Mouse (Mus musculus): ENCODE data around the gene Ctcf.

Gene Ctcf

DNA sequence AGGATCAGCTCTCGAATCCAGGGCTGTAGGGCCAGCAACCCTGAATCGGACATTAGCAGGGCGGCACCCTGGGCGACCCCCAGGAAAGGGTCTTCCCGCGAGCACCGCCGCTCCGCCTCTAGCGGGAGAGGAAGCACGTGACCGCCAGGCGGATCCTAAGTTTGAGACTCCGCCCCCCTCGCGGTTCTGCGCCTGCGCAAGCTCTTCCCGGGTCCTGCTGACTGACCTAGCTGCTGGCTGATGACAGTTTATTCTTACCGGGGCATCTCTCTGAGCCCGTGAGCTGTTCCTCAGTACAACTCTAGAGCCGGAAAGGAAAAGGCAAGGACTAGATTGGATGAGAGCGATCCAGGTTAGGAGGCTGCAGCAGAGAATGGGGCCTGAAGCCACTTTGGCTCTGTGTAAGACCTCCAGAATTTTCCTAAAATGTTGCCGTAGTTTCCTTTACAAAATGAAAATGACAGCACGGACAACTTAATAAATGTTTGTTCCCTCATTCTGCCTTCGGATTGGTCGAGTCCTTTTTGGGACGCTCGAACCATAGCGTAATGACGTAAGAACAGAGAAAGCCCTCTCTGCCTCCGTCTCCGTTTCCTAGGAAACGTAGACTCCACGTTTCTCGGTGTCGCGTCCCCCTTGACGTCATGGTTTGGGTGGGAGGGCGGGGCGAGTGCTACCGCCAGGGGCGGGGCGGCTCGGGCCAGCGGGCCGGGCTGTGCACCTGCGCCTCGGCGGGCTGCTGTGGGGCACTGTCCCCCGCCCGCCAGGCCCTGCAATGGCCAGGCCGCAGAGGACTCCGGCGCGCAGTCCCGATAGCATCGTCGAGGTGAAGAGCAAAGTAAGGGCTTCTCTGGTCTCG lies 64.8 kb downstream of the Ctcf start, which contains the start of the genes Acd and Pard6a:
Gene Acd, minus strand, starts transcription at position 137 of the 859 bp plus-strand sequence.
Gene Pard6a, plus strand, starts transcription at position 183 of the 859 bp plus-strand sequence.
- peak; percentile 94 to 95 for DNase-seq (ENCODE audit: low spot score in 2 of 2)

GRCm38 (mm10) chr8:105702001-105702401 lies 65.6 kb downstream of the Ctcf start:
- no peak for DNase-seq (ENCODE audit: low spot score in 2 of 2)

DNA sequence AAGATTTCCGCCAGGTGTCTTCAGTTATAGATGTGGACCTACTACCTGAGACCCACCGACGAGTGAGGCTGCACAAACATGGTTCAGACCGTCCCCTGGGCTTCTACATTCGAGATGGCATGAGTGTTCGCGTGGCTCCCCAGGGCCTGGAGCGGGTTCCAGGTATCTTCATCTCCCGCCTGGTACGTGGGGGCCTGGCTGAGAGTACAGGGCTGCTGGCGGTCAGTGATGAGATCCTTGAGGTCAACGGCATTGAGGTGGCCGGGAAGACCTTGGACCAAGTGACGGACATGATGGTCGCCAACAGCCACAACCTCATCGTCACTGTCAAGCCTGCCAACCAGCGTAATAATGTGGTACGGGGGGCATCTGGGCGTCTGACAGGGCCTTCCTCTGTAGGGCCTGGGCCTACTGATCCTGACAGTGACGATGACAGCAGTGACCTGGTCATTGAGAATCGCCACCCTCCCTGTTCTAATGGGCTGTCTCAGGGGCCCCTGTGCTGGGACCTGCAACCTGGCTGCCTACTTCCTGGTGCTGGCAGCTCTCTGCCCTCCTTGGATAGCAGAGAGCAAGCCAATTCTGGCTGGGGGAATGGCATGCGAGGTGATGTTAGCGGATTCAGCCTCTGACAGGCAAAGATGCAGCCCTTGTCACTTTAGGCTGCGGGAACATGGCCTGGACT lies 66.5 kb downstream of the Ctcf start:
- no peak for DNase-seq (ENCODE audit: low spot score in 2 of 2)

GRCm38 (mm10) chr8:105704146-105704812 lies 67.9 kb downstream of the Ctcf start:
- no peak for DNase-seq (ENCODE audit: low spot score in 2 of 2)

DNA sequence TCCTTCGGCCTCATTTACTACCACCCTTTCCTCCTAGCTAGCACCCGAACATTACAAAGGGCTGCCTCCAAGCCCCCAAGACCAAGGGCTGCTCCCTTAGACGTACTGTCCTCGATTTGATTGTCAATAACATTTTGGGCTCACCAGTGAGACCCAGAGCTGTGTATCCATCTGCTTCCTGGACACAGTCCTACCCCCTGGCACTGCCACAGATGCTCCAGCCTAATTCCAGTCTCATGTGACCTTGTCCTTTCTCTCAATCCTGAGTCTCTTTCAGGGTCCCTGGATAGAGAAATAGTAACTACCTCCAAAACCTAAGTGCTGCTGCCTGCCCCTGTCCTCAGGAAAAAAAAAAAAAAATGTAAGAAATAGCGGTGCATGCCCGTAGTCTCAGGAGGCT lies 68.6 kb downstream of the Ctcf start:
- DNase-seq (ENCODE audit: low spot score in 2 of 2) = no peak

- DNase-seq (ENCODE audit: low spot score in 2 of 2) = no peak
Observed at GRCm38 (mm10) chr8:105706426-105706825, 70.1 kb downstream of the Ctcf start.

DNA sequence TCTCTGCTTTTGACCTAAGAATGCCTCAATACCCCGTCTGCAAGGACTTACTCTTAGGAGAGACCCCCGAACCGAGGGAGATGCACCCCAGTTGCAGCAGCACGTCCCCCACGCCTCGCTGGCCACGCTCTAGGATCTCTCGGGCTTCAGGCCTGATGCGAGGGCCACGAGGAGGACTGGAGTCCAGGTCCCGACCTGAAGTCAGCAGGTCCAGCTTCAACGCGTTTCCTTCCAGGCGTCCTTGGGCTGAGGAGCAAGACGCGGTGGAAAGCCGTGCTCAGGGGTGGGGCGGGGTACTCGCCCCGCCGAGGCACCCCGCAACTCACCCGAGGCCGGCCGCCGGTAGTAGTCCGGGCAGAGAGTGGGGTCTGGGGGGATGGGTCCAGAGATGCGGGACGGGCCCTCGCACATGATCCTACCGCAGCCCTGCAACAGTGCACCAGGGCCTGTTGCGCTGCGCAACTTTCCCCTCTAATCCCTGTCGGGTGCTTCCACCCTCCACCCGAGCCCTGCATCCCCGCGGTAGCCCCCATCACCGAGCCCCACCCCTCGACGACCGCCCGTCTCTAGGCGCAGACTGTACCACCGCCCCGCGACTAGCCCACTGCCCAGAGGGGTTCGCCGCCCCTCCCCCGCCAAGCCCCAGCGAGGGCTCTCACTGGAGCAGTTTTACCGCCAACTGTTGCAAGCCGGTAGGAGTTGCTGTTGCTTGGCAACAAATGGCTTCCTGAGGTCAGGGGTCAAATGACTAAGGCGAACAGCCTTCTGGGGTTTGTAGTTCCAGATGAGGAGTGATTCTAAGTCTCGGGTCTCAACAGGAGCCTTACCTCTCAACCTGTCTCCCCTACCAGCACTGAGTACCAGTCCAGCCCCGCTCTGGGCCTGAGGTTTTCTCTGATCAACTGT lies 71.4 kb downstream of the Ctcf start, which contains the start of the genes 4933405L10Rik and Enkd1:
Gene 4933405L10Rik, plus strand, starts transcription at position 158 of the 906 bp plus-strand sequence.
Gene Enkd1, minus strand, starts transcription at position 713 of the 906 bp plus-strand sequence.
- DNase-seq (ENCODE audit: low spot score in 2 of 2) = peak; percentile 88 to 89

GRCm38 (mm10) chr8:105708675-105709074 lies 72.3 kb downstream of the Ctcf start:
- no peak for DNase-seq (ENCODE audit: low spot score in 2 of 2)

DNA sequence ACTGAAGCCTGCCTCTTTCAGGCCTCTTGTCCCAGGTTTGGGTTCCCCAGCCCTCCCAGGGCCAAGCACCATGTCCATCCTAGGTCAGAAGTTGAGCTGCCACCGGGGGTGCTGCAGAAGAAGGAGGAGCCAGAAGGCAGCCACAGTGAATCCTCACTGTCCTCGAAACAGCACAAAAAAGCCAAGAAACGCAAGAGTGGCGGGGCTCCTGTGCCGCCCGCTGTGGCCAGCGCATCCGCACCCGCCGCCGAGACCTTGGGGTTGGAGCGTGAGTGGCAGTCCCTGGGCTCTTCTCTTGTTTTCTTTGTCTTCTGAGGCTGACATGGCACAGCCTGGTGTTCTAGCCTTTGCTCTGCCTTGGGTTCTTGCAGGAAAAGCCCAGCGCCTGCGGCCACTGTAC lies 72.9 kb downstream of the Ctcf start:
- DNase-seq (ENCODE audit: low spot score in 2 of 2) = no peak

DNA sequence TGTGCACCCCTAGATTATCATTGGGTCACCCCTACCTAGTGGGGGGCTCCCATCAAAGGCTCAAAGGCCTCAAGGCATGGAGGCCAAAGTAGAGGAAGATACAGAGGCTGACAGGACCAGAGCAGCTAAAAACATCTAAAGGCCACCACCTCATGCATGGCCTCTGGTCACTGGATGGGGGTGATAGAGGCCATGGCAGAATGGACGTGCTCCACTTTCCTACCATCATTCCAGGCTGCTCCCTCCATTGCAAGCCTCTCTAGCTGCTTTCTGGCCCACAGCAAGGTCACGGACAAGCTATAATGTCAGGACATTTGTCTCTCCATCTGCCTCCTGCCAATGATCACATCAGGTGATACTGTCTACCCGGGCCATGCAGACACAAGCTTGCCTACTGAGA lies 75.9 kb downstream of the Ctcf start:
- DNase-seq (ENCODE audit: low spot score in 2 of 2) = no peak

DNA sequence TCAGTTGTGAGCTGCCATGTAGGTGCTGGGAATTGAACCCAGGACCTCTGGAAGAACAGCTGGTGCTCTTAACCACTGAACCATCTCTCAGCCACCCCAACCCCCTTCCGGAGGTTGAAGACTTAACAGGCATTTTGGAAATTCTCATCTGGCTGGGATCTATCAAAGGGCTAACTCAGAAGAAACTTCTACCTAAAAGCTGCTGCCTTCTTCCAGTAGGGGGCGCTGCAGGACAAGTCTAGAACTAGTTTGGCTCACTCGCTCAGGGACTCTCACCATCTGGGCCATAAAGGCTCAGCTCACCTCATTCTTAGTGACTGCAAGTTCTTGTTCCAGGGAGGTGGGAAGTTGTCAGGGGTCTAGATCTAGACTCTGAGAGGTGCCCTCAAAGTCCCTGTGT lies 77.8 kb downstream of the Ctcf start:
- peak; percentile 68 to 87 for DNase-seq (ENCODE audit: low spot score in 2 of 2)

DNA sequence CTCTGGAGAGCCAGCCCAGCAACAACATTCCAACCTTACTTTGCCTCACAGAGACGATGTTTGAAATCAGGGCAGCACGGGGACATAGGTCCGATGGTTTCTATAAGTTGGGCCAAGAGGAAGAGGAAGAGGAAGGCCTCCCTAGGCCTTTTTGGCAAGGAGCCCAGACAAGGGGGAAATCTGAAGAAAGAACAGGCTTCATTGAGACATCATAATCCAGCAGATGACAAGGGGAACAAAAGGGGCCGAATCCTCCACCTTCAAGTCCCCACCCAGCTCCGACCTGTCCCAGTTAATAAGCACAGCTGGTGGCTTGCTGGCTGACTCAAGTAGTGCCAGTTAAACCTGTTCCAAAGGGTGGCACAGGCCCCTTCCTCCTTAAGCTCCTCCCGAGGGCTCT lies 78.7 kb downstream of the Ctcf start:
- DNase-seq (ENCODE audit: low spot score in 2 of 2) = peak in 1 of 2 experiments; percentile 15

GRCm38 (mm10) chr8:105716302-105716945 lies 80.1 kb downstream of the Ctcf start:
- DNase-seq (ENCODE audit: low spot score in 2 of 2) = no peak

DNA sequence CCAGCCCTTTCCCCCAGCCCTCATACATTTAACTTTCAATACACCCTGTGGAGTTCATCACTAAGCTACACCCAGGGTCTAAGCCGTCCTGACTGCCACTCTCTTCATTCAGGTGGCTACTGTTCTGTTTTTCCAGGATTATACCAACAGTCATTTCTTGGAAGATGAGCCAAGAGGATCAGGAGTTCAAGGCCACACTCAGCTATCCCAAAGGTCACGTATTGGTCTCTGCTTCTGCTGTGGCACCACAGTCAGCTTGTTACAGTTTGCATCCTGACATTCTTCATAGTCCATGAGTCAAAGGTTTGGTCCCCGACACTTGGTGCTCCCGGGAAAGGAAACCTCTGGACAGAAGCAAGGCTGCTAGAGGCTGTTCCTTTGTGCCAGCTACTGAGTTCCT lies 83.3 kb downstream of the Ctcf start:
- no peak for DNase-seq (ENCODE audit: low spot score in 2 of 2)

DNA sequence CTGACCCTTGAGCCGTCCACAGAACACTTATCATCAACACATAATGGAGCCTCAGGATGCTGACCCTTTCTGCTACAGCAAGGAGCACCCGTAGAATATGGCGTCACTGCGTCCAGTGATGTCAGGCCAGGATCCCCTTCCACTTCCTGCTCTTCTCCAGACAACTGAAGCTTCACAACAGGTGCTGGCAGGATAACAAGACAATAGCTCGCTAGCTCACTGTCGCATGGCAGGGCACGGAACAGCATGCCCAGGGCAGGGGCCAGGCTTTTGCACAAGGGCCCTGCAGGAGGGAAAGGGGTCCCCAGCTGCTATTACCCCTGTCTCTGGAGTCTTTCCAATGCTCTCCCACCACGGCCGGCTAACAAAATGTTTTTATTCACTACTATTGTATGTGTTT lies 86.5 kb downstream of the Ctcf start:
- DNase-seq (ENCODE audit: low spot score in 2 of 2) = no peak

GRCm38 (mm10) chr8:105725726-105726125 lies 89.4 kb downstream of the Ctcf start:
- no peak for DNase-seq (ENCODE audit: low spot score in 2 of 2)

GRCm38 (mm10) chr8:105727397-105728124 lies 91.2 kb downstream of the Ctcf start:
- DNase-seq (ENCODE audit: low spot score in 2 of 2) = peak; percentile 76 to 88

- DNase-seq (ENCODE audit: low spot score in 2 of 2) = no peak
Observed at GRCm38 (mm10) chr8:105732186-105732585, 95.8 kb downstream of the Ctcf start.

All from heart, adult 9 months (tissue).